Mouse (Mus musculus): ENCODE measurements at regions not wholly inside any gene's neighbourhood (a gene's known extent, or its start where the extent isn't known, plus 50 kb on each side); places are given as distances from the start of the nearest gene placed in this dataset.
A peak's percentile ranks its signal among the peaks of the same experiment; 100 is the strongest.

DNA sequence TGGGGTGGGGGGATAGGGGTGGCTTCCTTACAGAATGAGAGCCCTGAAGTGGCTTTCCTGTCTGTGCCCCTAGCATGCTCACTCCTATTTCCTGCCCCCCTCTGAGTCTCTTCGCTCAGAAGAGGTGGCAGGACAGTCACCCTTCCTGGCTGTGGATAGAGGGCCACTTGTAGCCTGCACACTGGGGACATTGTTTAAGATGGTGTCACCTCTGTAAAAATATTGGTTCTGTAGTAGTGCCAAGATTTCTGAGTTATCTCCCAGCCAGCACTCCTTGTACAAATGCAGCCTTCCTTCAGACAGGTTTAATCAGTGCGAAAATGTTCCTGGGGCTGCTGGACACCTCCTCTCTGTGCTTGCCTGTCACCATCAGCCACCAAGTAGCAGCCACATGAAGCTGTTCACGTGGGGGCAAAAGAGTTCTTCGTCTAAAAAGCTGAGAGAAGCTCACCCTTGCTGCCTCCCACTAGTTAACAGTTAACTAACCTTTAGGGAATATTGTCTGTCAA, 136.1 kb upstream of the Id2 start:
- no peak for DNase-seq (ENCODE audit: low read depth, low spot score)

- no peak for DNase-seq (ENCODE audit: low read depth, low spot score)
Observed at GRCm38 (mm10) chr12:25232358-25233026, 135.6 kb upstream of the Id2 start.

- DNase-seq (ENCODE audit: low read depth, low spot score), result no peak
Observed at GRCm38 (mm10) chr12:25228708-25229107, 131.8 kb upstream of the Id2 start.

DNA sequence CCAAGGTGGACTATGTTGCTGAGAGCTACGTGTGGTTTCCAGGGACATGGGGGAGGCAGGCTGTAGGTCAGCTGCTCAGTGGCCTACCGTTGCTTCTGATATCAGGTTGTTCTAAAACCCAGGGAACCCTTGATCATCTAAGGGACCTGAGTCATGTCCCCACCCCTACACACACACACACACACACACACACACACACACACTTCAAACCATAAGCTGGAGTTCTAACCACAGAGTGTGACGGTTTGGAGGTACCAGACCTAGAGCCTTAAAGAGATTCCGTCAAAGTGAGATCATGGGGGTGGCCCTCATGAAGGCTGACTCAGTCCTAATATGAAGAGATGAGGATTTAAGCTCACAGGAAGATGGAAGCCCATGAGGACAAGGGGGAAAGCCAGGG, 130.8 kb upstream of the Id2 start:
- DNase-seq (ENCODE audit: low read depth, low spot score), result no peak

GRCm38 (mm10) chr12:25224644-25225043, 127.7 kb upstream of the Id2 start:
- DNase-seq (ENCODE audit: low read depth, low spot score), result no peak

GRCm38 (mm10) chr12:25224201-25224600, 127.3 kb upstream of the Id2 start:
- DNase-seq (ENCODE audit: low read depth, low spot score), result no peak

DNA sequence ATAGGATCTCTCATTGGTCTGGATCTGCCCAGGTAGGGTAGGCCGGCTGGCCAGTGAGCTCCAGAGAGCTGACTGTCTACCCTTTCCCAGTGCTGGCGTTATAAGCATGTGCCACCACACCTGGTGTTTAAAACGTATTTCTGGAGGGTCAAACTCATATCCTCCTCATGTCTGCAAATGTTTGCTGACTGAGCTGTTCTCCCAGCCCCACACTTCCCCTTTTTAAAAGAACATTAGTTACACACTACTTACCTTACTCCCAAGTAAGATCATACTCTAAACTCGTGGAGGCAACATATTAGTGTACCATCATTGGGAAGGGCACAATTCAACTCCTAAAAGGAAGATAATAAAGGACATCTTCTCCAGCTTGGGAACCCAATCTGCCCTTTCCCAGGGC, 126.6 kb upstream of the Id2 start:
- no peak for DNase-seq (ENCODE audit: low read depth, low spot score)

GRCm38 (mm10) chr12:25220780-25221106, 123.8 kb upstream of the Id2 start:
- DNase-seq (ENCODE audit: low read depth, low spot score), result no peak

- no peak for DNase-seq (ENCODE audit: low read depth, low spot score)
Observed at GRCm38 (mm10) chr12:25220096-25220779, 123.3 kb upstream of the Id2 start.

GRCm38 (mm10) chr12:25219546-25219945, 122.6 kb upstream of the Id2 start:
- no peak for DNase-seq (ENCODE audit: low read depth, low spot score)

GRCm38 (mm10) chr12:25216792-25217516, 120.0 kb upstream of the Id2 start:
- no peak for DNase-seq (ENCODE audit: low read depth, low spot score)

DNA sequence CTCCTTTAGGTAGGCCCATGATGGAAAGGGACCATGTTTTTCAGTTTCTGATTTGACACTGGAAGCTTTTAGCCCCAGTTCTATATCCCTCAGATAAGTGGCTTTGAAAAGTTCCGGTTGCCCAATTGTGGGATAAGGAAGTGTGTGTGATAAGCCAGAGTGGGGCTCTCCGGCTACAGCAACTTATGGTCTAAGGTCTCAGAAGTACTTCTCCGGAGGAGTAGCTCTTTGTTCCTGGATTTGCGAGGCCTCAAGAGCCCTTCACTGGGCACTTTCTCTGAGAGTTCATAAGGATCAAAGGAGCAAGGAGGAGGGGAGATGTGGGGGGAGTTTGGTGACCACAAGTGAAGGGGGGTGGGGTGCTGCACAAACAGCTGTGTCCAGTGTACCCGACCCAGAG, 118.3 kb upstream of the Id2 start:
- no peak for DNase-seq (ENCODE audit: low read depth, low spot score)

GRCm38 (mm10) chr12:25213782-25214478, 117.0 kb upstream of the Id2 start:
- DNase-seq (ENCODE audit: low read depth, low spot score), result no peak

- no peak for DNase-seq (ENCODE audit: low read depth, low spot score)
Observed at GRCm38 (mm10) chr12:25211331-25211730, 114.4 kb upstream of the Id2 start.

- no peak for DNase-seq (ENCODE audit: low read depth, low spot score)
Observed at GRCm38 (mm10) chr12:25210597-25210996, 113.7 kb upstream of the Id2 start.

DNA sequence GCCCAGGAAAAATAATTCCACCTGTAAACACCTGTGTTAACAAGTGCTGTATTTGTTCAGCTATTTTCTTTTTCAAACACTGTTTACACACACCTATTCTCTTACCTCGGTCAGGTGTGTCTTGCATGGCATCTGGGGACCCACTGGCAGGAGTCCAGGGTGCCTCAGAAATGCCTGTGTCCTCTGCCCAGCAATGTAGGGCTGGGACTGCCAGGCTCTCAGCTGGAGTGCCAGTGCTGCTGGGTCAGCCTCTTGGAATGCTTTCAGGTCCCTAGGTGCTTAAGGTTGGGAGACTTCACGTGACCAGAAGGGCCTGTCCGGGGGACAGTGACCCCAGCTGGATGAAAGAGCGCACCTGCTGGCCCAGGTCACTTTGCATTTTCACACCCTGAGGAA, 112.4 kb upstream of the Id2 start:
- no peak for DNase-seq (ENCODE audit: low read depth, low spot score)

DNA sequence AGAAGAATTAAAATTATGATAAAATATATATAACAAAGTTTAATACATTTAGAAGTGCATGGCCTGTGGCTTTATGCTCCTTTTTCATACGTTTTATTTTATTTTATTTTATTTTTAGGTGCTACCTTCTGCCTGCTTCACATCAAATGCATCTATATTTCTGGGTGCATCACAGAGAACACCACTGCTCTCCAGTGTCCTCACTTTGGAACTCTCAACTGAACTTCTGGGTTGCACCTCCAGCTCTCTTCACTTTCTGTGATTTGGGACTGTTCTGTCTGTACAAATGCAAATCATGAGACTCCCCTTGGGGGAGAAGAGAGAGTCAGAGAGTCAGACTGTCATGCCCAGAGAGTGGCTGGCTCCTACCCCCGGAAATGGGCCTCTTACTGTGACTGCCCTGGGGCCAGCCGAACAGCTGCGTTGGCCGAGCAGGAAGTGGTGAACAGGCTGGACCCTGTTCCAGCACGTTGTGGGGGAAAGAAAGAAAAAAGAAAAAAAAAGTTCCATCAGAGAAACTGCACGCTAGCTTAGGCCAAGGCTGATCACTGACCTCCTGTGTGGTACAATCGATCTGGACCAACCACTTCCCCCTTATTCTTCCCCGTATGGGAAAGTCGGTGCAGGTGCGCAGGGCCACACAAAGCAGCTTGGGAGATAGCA, 111.9 kb upstream of the Id2 start:
- DNase-seq (ENCODE audit: low read depth, low spot score), result peak; percentile 34

DNA sequence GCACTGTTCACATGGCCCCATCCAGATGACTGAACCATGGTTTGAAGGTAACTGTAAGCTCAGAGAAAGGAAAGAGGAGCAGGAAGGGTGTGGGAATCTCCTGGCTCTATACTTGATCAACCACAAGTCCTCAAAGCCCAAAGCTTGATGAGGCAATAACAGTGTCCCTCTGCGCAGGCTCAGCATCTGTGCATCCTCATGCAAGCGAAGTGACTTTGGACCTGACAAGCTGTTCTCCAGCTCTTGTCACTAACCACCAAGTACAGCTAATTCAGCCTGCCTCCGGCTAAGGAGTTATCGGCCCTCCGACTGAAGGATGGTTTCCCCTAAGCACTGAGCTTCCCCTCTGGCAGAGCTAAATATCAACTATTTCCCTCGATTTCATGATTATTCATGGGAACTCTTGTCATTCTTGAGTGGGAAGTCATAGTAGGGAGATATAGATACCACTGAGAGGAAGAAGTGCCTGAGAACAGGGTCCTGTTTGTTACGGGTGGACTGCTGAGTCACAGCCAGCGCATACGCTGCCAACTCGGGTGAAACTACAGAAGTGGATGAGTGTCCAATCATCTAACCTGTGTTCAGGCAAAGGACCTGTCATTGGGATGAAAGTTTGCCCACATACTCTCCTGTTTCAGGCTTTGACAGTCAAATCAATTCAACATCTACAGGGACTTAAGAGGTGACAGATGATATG, 106.6 kb upstream of the Id2 start:
- no peak for DNase-seq (ENCODE audit: low read depth, low spot score)

DNA sequence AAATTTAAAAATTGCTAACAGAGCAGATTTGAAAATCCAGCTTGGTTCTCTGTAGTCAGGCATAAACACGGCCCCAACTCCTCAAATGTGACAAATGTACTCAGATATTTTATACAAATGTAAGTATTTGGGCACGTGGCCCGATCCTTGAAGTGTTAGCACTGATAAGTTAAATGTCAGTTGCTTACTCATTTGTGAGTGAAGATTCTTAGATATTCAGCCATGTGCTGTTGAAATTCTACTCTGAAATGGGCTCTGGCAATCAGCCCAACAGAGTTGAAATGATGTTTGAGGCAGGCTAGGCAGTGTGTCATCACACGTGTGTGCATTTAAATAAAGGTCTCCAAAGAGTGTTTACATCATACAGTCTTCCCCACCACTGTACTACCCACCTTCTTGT, 103.2 kb upstream of the Id2 start:
- no peak for DNase-seq (ENCODE audit: low read depth, low spot score)

DNA sequence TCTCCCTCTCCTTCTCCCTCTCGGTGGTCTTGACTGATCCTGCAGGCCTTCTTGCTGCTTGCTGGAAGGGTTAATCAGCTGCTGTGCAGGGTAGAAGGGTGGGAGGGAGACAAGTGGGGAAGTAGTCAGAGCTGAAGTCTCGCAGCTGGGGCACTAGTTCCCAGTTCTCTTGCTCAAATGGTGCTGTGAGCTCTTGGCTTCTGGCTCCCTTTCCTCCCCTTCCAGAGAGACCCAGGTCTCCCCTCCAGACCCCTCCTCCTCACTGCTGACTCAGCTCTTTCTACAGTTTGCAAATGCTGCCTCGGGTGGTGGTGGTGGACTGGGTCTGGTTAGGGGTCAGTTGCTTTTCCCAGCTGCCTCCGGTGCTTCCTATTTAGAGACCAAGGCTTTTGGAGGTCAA, 100.8 kb upstream of the Id2 start:
- no peak for DNase-seq (ENCODE audit: low read depth, low spot score)

GRCm38 (mm10) chr12:25196022-25196421, 99.1 kb upstream of the Id2 start:
- no peak for DNase-seq (ENCODE audit: low read depth, low spot score)

All from ZHBTc4 (cell line).